Mouse (Mus musculus) hematopoietic stem cell, adult 5-6 weeks (primary cell): ENCODE measurements around the gene Olfr1364. TPM values are rescaled to one million over a fixed set of nuclear protein-coding genes. Genes with fewer than 3 reads are reported as not detected.
A peak's percentile ranks its signal among the peaks of the same experiment; 100 is the strongest.

ENCODE experiments used
- ATAC-seq, 2 experiments: fragments of 125-278 bp in 1 of 2; replicated peaks in 1 of 2; 2 replicates each; pipeline ENCODE4 v1.8.0; 2016 to 2017; ENCODE audit warnings: inconsistent platforms in 2 of 2, mild to moderate bottlenecking in 2 of 2, moderate number of reproducible peaks in 2 of 2, low read depth in 1 of 2, moderate TSS enrichment in 1 of 2; ENCODE audit not compliant: low FRiP score in 2 of 2, poor library complexity in 2 of 2, severe bottlenecking in 2 of 2, insufficient read depth in 1 of 2, low TSS enrichment in 1 of 2
- total RNA-seq: library from RNA; stranded (forward); fragments of 172-1452, 232-1000 nt; gene quantifications from 2 replicates; pipeline ENCODE4 v1.2.3, GENCODE M21; 2017

The Olfr1364 gene
- not detected in 2 replicates for total RNA-seq

GRCm38 (mm10) chr13:21581659-21582058 is at the start of gene Olfr1364:
Gene Olfr1364 (minus strand): TSS chr13:21581759.
- no peak for ATAC-seq

GRCm38 (mm10) chr13:21613922-21614321 is 32.4 kb upstream of the Olfr1364 start, which contains the start of gene Olfr1362:
Gene Olfr1362 (minus strand): TSS chr13:21614022.
- no peak for ATAC-seq

GRCm38 (mm10) chr13:21591618-21592017 is 10.1 kb upstream of the Olfr1364 start:
- ATAC-seq, result no peak

GRCm38 (mm10) chr13:21559793-21560192 is 21.8 kb downstream of the Olfr1364 start, which contains the start of gene Olfr1535:
Gene Olfr1535 (minus strand): TSS chr13:21559893.
- no peak for ATAC-seq

- ATAC-seq, result no peak
Observed at GRCm38 (mm10) chr13:21550416-21551110, 31.0 kb downstream of the Olfr1364 start.

- peak in 1 of 2 experiments; percentile 42; a peak in 1 of 4 replicates for ATAC-seq
Observed at GRCm38 (mm10) chr13:21549487-21549886, 32.1 kb downstream of the Olfr1364 start.

- ATAC-seq, result no peak
Observed at GRCm38 (mm10) chr13:21542708-21543107, 38.9 kb downstream of the Olfr1364 start, which contains the start of gene Olfr1366. Gene Olfr1366 (minus strand): TSS chr13:21542808.

GRCm38 (mm10) chr13:21530781-21531201 is 50.8 kb downstream of the Olfr1364 start, which contains the start of gene Zkscan8:
Gene Zkscan8 (minus strand): TSS chr13:21531120.
- ATAC-seq, result peak; percentile 99 to 100

GRCm38 (mm10) chr13:21530136-21530535 is 51.4 kb downstream of the Olfr1364 start:
- ATAC-seq, result no peak

Other genes with a start within 250 kb of the Olfr1364 start
- not detected in 2 replicates for gene Olfr1367, start 234.8 kb downstream of the Olfr1364 start, total RNA-seq
- gene Zscan12, start 218.9 kb downstream of the Olfr1364 start, total RNA-seq, result 10.2 and 12.5 TPM in 2 replicates
- gene Zkscan3, start 179.0 kb downstream of the Olfr1364 start, total RNA-seq, result 41.1 and 49.8 TPM in 2 replicates
- 0.88 and 2.2 TPM in 2 replicates for gene Pgbd1, start 140.7 kb downstream of the Olfr1364 start, total RNA-seq
- gene Zscan26, start 128.0 kb downstream of the Olfr1364 start, total RNA-seq, result 38.0 and 39.3 TPM in 2 replicates
- 1.7 TPM in 1 of 2 replicates, not detected in the other for gene Nkapl, start 113.2 kb downstream of the Olfr1364 start, total RNA-seq
- gene Zkscan4, start 102.9 kb downstream of the Olfr1364 start, total RNA-seq, result 1.4 and 1.6 TPM in 2 replicates
- not detected in 2 replicates for gene Gm10065, start 102.3 kb downstream of the Olfr1364 start, total RNA-seq
- gene AK157302, start 86.5 kb downstream of the Olfr1364 start, total RNA-seq, result 0.19 and 0.25 TPM in 2 replicates
- 2.6 and 6.6 TPM in 2 replicates for gene Gm11273, start 80.3 kb downstream of the Olfr1364 start, total RNA-seq
- gene Zkscan8, start 50.6 kb downstream of the Olfr1364 start, total RNA-seq, result 18.2 and 21.3 TPM in 2 replicates
- not detected in 2 replicates for gene Olfr1366, start 39.0 kb downstream of the Olfr1364 start, total RNA-seq
- gene Olfr1535, start 21.9 kb downstream of the Olfr1364 start, total RNA-seq, result not detected in 2 replicates
- gene Olfr1362, start 32.3 kb upstream of the Olfr1364 start, total RNA-seq, result not detected in 2 replicates
- not detected in 2 replicates for gene Olfr11, start 60.8 kb upstream of the Olfr1364 start, total RNA-seq
- not detected in 2 replicates for gene Olfr1361, start 81.6 kb upstream of the Olfr1364 start, total RNA-seq
- gene Olfr1360, start 95.6 kb upstream of the Olfr1364 start, total RNA-seq, result not detected in 2 replicates
- not detected in 2 replicates for gene Olfr1359, start 116.4 kb upstream of the Olfr1364 start, total RNA-seq
- 207 and 226 TPM in 2 replicates for gene Hist1h2bl, start 134.4 kb upstream of the Olfr1364 start, total RNA-seq
- 605 and 1,529 TPM in 2 replicates for gene Hist1h2ai, start 134.7 kb upstream of the Olfr1364 start, total RNA-seq
- gene Hist1h3h, start 135.9 kb upstream of the Olfr1364 start, total RNA-seq, result 66.5 and 218 TPM in 2 replicates
- 228 and 356 TPM in 2 replicates for gene Hist1h2bm, start 140.3 kb upstream of the Olfr1364 start, total RNA-seq
- 134 and 252 TPM in 2 replicates for gene Hist1h4j, start 153.3 kb upstream of the Olfr1364 start, total RNA-seq
- gene Hist1h4k, start 168.7 kb upstream of the Olfr1364 start, total RNA-seq, result 1,343 and 1,971 TPM in 2 replicates
- 437 and 599 TPM in 2 replicates for gene Hist1h2ak, start 172.1 kb upstream of the Olfr1364 start, total RNA-seq
- gene Hist1h2bn, start 172.4 kb upstream of the Olfr1364 start, total RNA-seq, result 843 and 1,062 TPM in 2 replicates
- gene Hist1h1b, start 198.9 kb upstream of the Olfr1364 start, total RNA-seq, result 487 and 689 TPM in 2 replicates
- gene Hist1h3i, start 201.6 kb upstream of the Olfr1364 start, total RNA-seq, result 102 and 199 TPM in 2 replicates
- 238 and 317 TPM in 2 replicates for gene Hist1h2an, start 205.5 kb upstream of the Olfr1364 start, total RNA-seq
- 17.5 and 24.0 TPM in 2 replicates for gene Hist1h2bp, start 205.7 kb upstream of the Olfr1364 start, total RNA-seq
- 25.5 and 234 TPM in 2 replicates for gene Hist1h2bq, start 228.4 kb upstream of the Olfr1364 start, total RNA-seq
- not detected in 2 replicates for gene Hist1h2ao, start 228.7 kb upstream of the Olfr1364 start, total RNA-seq
- 1,005 and 2,128 TPM in 2 replicates for gene Hist1h4m, start 230.0 kb upstream of the Olfr1364 start, total RNA-seq